Mouse (Mus musculus): ENCODE results near the gene Pla2g15. TPM values are rescaled to one million over a fixed set of nuclear protein-coding genes. Genes with fewer than 3 reads are reported as not detected.
A peak's percentile ranks its signal among the peaks of the same experiment; 100 is the strongest.

Gene Pla2g15
- total RNA-seq (2021): 1 to 10 TPM; 2.8 to 3.0 TPM
- long read RNA-seq, experiment 1, partial matches to known transcripts: 0 of 1 reads
- long read RNA-seq, experiment 1, other reads (novel, unspliced or antisense): 1 of 1 reads
- long read RNA-seq, experiment 2, partial matches to known transcripts: 1 of 3 reads
- long read RNA-seq, experiment 2, other reads (novel, unspliced or antisense): 1 of 3 reads

DNA sequence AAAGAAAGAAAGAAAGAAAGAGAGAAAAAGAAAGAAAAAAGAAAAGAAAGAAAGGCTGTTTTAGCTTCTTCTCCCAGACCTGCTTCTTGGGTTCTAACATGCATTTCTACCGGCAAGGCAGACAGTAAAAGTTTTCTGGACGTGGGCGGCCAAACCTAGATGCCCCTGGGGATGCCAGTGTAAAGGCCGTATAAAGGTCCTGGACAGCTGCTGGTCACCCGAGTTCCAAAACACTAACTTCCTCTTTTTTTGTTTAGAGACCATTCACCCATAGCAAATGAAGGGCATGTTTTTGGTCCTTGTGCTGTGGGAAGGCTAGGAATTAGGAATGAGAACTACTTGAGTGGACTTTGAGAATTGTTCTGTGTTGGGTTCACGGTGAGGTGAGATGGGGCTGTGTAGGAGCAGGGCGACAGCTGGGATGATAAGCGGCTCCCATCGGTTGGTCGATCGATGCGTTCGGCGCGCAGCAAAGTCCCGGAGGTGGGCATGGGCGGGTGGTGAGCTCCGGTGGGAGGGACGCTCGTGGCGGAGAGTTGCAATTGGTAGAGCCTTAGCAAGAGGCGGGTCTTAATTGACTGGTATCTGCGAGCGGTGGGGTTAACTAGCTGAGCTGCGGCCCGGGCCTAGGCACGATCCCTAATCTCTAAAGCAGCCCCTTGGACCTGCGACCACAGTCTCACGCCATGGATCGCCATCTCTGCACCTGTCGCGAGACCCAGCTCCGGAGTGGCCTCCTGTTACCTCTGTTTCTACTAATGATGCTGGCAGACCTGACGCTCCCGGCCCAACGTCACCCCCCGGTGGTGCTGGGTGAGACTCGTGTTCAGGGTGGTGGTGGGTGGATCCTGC is at the start of gene Pla2g15:
TSS of gene Pla2g15 (plus strand) at position 599 of the 852 bp plus-strand sequence.
- peak; percentile 88 to 89 for DNase-seq
- intact Hi-C loops (cut with DNase I): loop anchor here (10.0 kb wide), 1 partner anchor 255 kb away; no protein-coding TSS in a partner anchor

DNA sequence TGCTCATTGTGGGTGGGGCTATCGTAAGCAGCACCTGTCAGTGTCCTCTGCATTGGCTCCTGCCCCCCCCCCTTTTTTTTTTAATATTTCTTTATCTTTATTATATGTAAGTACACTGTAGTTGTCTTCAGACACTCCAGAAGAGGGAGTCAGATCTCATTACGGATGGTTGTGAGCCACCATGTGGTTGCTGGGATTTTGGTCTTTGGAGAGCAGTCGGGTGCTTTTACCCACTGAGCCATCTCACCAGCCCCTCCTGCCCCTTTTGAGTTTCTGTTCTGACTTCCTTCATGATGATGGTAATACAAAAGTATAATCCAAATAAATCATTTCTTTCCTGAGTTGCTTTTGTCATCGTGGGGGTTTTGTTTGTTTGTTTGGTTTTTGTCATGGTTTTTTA is 47.9 kb upstream of the Pla2g15 start:
- no peak for DNase-seq
- intact Hi-C loops (cut with DNase I): no loop called here

DNA sequence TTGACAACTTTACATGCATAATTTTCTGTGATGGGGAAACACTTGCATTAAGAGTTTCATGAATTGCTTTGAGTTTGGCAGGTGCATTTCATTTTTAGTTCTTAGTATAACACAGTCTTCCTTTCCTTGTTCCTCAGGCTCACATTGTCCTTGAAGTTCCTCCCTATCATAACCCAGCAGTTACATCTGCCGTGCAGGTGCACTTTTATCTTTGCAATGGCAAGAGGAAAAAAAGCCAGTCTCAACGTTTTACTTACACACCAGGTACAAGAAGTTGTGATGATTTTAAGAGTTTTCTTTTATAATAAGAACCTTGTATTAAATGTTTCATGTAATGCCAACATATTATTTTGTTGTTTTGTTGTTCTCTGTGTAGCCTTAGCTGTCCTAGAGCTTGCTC is 46.3 kb upstream of the Pla2g15 start:
- intact Hi-C loops (cut with DNase I): loop anchor here (1.0 kb wide), 1 partner anchor 24 kb away; no protein-coding TSS in a partner anchor

DNA sequence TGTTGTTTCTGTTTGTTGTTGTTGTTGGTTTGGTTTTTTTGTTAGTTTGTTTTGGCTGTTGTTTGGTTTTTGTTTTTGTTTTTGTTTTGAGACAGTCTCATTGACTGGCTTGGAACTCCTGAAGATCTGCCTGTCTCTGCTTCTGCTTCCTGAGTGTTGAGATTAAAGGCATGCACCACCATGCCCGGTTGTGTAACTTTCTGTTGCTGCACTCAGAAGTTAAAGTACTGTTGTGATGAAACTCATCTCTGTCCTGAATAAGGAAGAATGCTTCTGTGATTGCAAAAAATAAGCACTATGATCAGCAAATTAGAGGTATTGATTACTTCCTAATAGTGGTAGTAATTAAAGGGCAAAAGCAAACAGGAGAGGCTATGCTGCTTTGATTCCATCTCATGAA is 44.0 kb upstream of the Pla2g15 start:
- intact Hi-C loops (cut with DNase I): no loop called here
- DNase-seq: no peak

More for the DNA sequence above, 46.3 kb upstream of the Pla2g15 start:
- DNase-seq: no peak

DNA sequence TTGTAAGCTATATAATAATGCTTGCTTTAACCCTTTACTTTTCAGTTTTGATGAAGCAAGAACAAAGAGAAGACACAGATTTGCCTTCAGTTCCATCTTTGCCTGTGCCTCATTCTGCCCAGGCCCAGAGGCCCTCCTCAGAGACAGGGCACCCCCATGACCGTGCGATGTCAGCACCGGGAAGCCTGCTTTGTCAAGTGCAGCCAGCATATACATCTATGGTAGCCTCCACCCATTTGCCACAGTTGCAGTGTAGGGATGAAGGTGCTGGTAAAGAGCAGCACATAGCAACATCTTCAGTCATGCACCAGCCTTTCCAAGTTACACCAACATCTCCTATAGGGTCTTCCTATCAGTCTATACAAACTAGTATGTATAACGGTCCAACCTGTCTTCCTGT is 42.1 kb upstream of the Pla2g15 start:
- peak in 1 of 2 experiments; percentile 15 for DNase-seq
- intact Hi-C loops (cut with DNase I): no loop called here

DNA sequence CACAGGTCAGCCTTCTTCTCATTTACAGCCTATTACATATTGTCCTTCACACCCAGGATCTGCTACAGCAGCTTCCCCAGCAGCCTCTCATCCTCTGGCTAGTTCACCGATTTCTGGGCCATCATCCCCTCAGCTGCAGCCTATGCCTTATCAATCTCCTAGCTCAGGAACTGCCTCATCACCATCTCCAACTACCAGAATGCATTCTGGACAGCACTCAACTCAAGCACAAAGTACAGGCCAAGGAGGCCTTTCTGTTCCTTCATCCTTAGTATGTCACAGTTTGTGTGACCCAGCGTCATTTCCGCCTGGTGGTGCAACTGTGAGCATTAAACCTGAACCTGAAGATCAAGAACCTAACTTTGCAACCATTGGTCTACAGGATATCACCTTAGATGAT is 41.5 kb upstream of the Pla2g15 start:
- DNase-seq: peak in 1 of 2 experiments; percentile 31
- intact Hi-C loops (cut with DNase I): no loop called here

DNA sequence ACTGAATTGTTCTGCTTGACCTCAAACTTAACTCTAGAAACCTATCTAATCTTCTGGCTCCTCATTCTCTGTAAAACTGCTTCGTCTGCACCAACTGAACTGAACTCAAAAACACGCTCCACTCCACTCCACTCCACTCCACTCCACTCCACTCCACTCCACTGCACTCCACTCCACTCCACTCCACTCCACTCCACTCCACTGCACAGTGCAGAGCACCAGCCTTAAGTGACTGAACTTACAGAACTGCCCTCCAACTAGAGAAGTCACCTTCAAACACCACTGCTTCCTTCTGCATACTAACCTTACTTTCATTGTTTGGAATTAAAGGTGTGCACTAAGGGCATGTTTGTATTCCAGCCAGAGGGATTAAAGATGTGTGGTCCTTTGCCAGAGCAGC is 38.2 kb upstream of the Pla2g15 start:
- intact Hi-C loops (cut with DNase I): loop anchor here (10.0 kb wide), 1 partner anchor 117 kb away; the partner anchor contains the start of gene Dus2
- DNase-seq: no peak

DNA sequence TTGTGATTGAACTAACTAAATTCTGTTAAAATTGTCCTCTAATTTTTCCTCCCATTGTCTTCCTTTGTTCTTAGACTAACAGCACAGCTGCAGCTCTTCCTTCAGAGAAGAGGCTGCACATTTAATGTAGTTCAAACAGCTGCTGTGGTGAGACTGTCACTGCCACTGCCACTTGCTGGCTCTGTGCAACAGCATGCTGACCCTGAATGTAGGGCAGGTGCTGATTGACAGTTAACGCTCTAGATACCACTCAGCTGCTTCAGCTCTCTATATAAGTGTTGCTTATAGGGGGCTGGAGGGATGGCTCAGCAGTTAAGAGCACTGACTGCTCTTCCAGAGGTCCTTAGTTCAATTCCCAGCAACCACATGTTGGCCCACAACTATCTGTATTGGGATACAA is 37.7 kb upstream of the Pla2g15 start:
- DNase-seq: no peak
- intact Hi-C loops (cut with DNase I): loop anchor here (10.0 kb wide), 1 partner anchor 118 kb away; the partner anchor contains the start of gene Dus2

DNA sequence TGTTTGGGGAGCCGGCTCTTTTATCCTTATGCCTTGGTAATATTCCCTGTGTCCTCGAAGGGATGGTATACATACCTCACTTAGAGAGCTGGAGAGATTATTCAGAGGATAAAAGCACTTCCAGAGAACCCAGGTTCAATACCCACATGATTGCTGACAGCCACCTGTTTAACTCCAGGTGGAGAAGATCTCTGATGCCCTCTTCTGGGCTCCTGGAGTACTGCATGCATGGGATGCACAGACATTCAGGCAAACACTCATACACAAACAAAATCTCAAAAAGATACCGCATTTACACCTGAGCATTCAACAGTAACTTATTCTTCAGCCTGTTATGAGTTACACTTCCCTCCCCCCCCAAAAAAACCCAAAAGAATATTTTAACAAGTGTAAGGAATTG is 34.3 kb upstream of the Pla2g15 start:
- intact Hi-C loops (cut with DNase I): loop anchor here (10.0 kb wide), 1 partner anchor 121 kb away; the partner anchor contains the start of gene Dus2
- DNase-seq: no peak

DNA sequence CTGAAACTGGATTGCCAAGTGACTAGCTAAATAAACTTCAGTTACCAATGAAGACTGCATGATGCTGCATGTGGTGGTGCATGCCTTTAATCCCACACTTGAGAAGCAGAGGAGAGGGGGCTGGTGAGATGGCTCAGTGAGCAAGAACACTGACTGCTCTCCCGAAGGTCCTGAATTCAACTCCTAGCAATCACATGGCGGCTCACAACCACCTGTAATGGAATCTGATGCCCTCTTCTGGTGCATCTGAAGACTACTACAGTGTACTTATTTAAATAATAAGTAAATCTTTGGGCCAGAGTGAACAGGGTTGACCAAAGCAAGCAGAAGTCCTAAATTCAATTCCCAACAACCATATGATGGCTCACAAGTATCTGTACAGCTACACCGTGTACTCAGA is 26.8 kb upstream of the Pla2g15 start:
- no peak for DNase-seq
- intact Hi-C loops (cut with DNase I): no loop called here

DNA sequence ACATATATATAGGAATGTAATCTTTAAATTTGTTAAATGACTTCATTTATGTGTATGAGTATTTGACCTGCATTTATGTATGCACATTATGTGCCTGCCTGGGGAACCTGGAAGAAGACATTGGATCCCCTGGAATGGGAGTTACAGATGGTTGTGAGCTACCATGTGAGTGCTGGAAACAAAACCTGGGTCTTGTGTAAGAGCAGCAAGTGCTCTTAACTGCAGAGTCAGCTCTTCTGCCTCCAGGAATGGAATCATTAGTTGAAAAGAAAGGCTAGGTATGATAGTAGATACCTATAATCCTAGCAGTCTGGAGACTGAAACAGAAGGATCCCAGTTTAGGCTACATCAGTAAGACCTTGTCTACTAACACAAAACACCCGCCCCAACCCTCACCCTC is 24.1 kb upstream of the Pla2g15 start:
- intact Hi-C loops (cut with DNase I): no loop called here
- no peak for DNase-seq

DNA sequence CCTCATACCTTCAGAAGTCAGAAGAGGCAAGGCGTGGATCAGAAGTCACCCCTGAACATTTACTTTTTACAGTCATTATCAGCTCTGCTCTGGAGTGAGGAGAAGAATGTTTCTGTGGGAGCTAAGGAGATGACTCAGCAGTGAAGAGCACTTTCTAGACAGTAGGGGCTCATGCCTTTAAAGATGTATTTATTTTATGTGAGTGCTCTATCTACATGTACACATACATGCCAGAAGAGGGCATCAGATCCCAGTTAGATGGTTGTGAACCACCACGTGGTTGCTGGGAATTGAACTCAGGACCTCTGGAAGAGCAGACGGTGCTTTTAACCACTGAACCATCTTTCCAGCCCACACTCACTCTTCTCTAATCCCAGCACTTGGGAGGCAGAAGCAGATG is 23.1 kb upstream of the Pla2g15 start:
- intact Hi-C loops (cut with DNase I): no loop called here
- DNase-seq: no peak

DNA sequence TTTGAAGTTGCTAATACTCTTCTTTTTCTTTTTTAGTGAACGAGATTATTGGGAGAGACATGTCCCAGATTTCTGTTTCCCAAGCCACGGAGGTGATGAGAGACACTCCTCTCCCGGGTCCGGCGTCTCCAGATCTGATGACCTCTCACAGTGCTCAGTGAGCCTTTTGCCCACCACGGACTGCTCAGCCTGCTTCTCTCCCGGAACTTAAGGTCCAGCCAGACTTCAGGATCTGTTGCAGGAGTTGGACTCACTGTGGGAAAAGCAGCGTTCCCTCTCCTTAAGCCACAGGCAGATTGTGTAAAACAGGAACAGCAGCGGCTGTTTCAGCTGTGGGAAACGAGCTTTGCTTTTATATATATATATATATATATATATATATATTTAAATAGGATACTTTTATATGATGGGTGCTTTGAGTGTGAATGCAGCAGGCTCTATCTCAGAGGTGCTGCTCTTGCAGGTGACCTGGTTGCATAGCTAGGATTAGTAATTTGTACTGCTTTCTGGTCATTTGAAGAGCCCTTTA is 22.3 kb upstream of the Pla2g15 start:
- DNase-seq: no peak
- intact Hi-C loops (cut with DNase I): loop anchor here (1.0 kb wide), 1 partner anchor 24 kb away; no protein-coding TSS in a partner anchor

DNA sequence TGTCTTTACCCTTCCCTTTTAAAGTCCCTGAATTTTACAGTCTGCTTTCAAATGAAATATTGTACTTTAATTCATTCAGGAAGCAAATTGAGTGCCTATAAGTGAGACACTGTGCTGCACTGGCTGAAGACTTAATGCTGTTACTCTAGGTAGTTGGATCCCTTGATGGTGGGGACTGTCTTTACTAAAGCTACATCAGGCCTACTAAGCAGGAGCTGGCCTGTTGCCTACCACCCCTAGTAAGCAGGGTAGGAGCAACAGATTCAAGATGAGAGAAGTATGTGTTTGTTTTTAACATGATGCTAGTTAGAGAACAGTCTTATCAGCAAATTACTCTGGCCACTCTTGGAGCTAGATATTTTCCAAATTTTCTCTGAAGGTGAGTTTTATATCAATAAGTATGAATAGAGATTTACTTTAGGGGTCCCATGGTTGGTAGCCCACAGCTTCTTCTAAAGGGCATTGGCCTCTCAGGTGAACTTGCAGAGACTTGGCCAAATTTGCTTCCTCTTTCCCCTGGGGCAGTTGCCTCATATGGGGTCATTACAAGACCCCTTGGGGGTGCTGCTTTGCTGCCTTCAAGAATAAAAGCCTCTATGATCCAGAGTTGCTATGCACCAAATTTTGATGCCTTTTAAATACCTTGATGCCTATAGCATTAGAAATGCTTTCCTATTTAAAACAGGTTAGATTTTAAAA is 20.8 kb upstream of the Pla2g15 start:
- intact Hi-C loops (cut with DNase I): no loop called here
- DNase-seq: no peak

DNA sequence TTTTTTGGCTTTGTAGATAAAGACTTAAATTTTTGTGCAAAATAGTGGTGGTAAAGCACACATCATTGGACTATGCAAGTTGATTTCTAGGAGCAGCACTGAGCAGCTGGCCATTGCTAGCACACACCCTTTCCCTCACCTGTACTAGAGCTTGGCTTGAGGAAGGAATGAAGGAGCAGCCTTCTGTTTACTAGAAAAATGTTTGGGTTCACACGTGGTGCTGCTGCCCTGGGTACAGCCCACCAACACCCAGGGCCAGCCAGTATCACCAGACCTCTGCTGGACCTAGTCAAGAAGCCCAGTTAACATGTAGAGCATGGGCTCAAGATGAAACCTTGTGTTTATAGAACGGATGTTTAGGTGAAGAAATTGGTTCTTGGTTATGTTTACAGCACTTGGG is 20.2 kb upstream of the Pla2g15 start:
- intact Hi-C loops (cut with DNase I): no loop called here

DNA sequence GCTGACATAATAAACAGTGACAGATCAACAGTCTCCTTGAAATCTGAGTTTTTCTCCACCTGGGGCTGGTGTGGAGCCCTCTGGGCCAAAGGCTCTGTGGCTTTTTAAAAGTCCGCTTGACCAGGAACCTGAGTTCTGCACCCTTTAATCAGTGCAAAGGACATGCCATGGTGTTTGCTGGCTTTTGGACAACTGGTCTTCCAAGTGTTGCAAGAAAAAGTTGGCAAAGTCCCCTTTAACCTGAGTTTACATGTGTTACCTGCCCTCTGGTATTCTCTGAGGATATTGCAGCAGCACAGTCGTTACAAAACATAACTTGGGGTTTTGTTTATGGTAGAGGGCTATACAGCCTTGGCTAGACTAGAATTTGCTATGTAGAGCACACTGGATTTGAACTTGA is 19.7 kb upstream of the Pla2g15 start:
- intact Hi-C loops (cut with DNase I): no loop called here
- no peak for DNase-seq

More for the DNA sequence above, 20.2 kb upstream of the Pla2g15 start:
- no peak for DNase-seq

DNA sequence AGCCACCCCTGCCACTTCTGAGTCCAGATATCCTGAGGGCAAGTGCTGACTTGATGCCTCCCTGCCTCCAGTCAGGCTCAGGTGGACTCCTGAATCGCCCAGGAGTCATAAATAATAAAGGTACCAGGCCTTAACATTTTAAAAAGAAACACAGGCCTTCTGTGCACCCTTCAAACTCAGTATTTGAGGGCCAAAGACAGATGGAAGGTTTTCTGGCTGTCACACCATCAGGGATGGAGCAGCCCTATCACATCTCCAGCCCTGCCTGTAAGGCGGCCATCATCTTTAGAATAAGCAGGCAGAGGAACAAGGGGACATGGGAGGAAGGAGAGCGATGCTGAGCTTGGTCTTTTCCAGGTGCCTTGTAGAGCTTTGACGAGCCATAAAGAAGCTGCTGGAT is 19.2 kb upstream of the Pla2g15 start:
- DNase-seq: no peak
- intact Hi-C loops (cut with DNase I): no loop called here

DNA sequence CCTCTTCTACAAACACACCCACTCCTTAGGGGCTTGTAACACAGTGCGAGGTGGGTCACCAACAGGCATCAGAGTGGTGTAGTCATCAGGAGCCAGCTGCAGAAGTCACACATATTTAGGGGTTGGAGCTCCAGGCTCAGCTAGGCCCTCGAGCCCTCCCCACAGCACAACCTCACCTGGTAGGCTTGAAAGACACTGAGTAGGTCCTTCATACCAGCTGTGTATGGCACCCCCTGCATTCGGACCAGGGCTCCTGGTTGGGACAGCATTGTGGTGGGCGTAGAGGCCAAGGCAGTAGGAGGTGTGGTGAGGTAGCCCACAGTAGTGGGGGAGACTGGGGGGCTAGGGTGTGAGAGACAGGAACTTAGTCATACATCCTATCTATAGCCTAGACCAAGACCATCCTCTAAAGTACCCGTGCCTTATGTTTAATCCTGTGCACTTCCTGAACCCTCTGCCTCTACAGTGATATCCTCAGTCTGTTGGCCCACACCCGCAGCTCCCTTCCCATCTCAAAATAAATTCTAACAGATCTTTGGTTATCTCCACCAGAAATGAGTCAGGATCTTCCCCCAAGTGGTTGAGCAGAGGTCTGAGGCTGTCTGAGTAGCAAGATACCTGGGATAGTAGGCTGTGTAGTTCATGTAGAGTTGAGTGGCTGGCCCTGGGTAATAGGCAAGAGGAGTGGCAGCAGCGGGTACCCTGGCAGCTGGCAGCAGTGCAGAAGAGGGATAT is 18.5 kb upstream of the Pla2g15 start:
- no peak for DNase-seq
- intact Hi-C loops (cut with DNase I): no loop called here

DNA sequence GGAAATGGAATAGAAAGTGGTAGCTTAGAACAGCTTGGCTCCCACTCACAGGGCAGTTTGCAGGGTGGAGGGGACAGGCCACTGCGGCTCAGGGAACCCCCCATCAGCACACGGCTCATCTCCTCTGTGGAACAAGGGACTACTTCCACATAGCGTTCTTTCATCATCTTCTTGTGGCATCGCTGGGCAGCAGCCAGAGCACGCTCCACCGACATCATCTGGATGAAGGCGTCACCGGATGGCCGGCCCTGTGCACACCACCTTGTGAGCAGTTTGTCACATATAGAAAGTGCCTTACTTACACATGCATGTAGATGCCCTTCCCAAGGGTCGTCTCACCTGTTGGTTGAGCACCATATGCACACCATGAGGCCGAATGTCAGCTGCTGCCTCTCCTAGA is 17.8 kb upstream of the Pla2g15 start:
- intact Hi-C loops (cut with DNase I): no loop called here
- no peak for DNase-seq

DNA sequence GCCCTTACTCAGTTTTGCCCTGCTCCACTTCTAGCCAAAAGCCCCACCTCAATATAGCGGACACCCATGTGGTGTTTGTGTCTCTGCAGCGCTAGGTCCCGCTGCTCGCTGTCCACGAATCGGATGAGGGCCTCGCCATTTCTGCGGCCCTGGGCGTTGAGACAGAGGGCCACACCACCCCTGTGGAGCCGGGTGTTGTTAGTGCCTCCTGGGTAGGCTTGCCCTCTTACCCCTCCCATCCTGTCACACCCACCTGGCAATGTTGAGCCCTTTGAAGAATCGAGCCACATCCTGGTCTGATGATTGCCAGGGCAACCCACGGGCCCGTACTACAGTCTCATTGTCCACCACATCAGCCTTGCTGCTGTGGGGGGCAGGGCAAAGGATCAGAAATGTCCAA is 16.7 kb upstream of the Pla2g15 start:
- intact Hi-C loops (cut with DNase I): no loop called here
- no peak for DNase-seq

Measured in gastrocnemius, postnatal 36 days (tissue).